15 mouse cellular contexts compared by ENCODE assay signal in the genomic region with DNA sequence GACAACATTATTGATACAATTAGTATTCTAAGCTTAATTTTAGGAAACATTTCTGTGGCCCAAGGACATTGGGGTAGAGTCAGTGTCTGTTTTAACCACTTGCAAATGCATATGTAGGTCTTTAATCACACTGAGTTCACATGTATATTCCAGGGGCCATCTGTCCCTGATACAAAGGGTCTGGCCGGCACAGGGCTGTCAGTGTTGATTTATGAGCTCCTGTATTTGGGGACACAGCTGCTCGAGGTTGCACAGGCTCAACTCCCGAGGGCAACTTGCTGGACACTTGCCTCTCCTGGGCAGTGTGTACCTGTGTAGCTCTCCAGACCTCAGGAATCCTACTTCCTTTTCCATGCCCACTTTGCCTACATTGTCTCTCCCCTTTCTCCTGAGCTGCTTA.
"Had no signal": no experiment of that assay in that cellular context is flagged by ENCODE, and none has a peak within 500 bp of the region (broad histone marks: within the 10 kb centered on the region; RNA-seq: fewer than 3 reads in every experiment).

No protein-coding gene starts in this region.

- H3K4me1 ChIP-seq: liver, embryonic 15.5 days; midbrain, embryonic 10.5 days; midbrain, embryonic 15.5 days had no signal

- H3K4me2 ChIP-seq: liver, embryonic 11.5 days; liver, embryonic 15.5 days; midbrain, embryonic 15.5 days had no signal

- H3K27me3 ChIP-seq: liver, embryonic 15.5 days; midbrain, embryonic 15.5 days had no signal

- H3K36me3 ChIP-seq: limb, embryonic 10.5 days; liver, embryonic 15.5 days; midbrain, embryonic 10.5 days; midbrain, embryonic 15.5 days had no signal

- H3K27ac ChIP-seq: layer of hippocampus, adult 2 months; limb, embryonic 10.5 days; liver, embryonic 15.5 days; midbrain, embryonic 10.5 days; midbrain, embryonic 15.5 days had no signal

- ATAC-seq: lung, postnatal 0 days; midbrain, embryonic 15.5 days had no signal

- DNase-seq: kidney, postnatal 10 days; kidney, postnatal 4 days; lung, adult 2 months; lung, postnatal 36 days; retina, postnatal 1 day; right cerebral cortex, postnatal 4 days; spleen, adult 18-20 months; thymus, postnatal 36 days had no signal

- H3K4me3 ChIP-seq: layer of hippocampus, adult 2 months; limb, embryonic 10.5 days; liver, embryonic 15.5 days; midbrain, embryonic 10.5 days; midbrain, embryonic 15.5 days had no signal

- H3K9me3 ChIP-seq: limb, embryonic 10.5 days; liver, embryonic 15.5 days; midbrain, embryonic 10.5 days; midbrain, embryonic 15.5 days had no signal

- H3K9ac ChIP-seq: liver, embryonic 15.5 days; midbrain, embryonic 15.5 days had no signal
